Mouse (Mus musculus): ENCODE results near the gene Esp3.
"Not testable (repeated sequence)": the region's sequence is repeated elsewhere in the genome, so short reads cannot be mapped to it uniquely, and the experiment has no call there.

- not testable (repeated sequence) for TF ChIP-seq POLR2A, CTCF (IDR thresholded peaks at IDR 0.05; ENCODE audit: extremely low read depth, insufficient read depth, low read length)
These were observed at the start of gene Esp3 for GRCm38 (mm10) chr17:40631775-40632174.

Data from cortical plate, adult 2 months (tissue).